17 mouse cellular contexts compared by ENCODE assay signal in the genomic region with DNA sequence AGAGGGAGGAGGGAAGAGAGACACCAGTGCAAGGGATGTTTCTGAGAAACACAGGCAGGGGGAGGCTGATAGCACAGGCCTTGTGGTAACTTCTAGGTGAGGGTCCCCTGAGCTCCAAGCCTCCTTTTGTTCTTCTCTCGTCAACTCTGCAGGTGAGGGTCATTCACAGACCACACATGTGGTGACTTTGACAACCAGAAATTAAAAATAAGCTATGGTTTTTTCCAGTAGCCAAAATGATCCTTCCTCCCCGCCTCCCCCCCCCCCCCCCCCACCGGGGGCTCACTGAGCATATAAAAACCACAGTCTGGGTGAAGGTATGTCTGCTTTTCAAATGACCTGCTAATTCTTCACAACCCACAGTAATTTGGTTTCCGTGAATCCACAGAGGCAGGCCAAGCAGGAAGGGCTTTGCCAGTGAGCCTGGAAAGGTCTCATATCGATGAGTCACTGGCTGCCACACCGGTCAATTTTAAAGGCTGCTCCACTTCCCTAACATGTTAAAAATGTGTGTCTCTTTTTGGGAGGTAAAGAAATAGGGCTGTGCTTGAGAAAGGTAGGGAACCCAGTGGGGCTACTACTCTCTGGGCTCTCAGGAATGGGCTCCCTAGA. TPM values are rescaled to one million over a fixed set of nuclear protein-coding genes. Genes with fewer than 3 reads are reported as not detected.
"Had no signal": no experiment of that assay in that cellular context is flagged by ENCODE, and none has a peak within 500 bp of the region (broad histone marks: within the 10 kb centered on the region; RNA-seq: fewer than 3 reads in every experiment).

No protein-coding gene starts in this region.

- H3K4me3 ChIP-seq: limb, embryonic 12.5 days; liver, embryonic 13.5 days; lung, embryonic 15.5 days; midbrain, embryonic 13.5 days; myocyte; neural tube, embryonic 15.5 days; stomach, embryonic 15.5 days had no signal

- H3K36me3 ChIP-seq: limb, embryonic 12.5 days; liver, embryonic 13.5 days; lung, embryonic 15.5 days; midbrain, embryonic 13.5 days; neural tube, embryonic 15.5 days; stomach, embryonic 15.5 days had no signal

- DNase-seq: kidney, adult 11 months; kidney, adult 9 months; kidney, postnatal 4 days; liver; liver, embryonic 13.5 days; liver, postnatal 0 days; lung, postnatal 36 days; right cerebral cortex, adult 18-20 months; right cerebral cortex, postnatal 25 days had no signal

- H3K27ac ChIP-seq: kidney, postnatal 0 days; limb, embryonic 12.5 days; liver, embryonic 13.5 days; lung, embryonic 15.5 days; midbrain, embryonic 13.5 days; neural tube, embryonic 15.5 days; stomach, embryonic 15.5 days had no signal

RNA-seq across cellular contexts. Expression of a gene that starts 15.0 kb away (rescaled TPM):
- total RNA-seq: megakaryocyte progenitor cell, adult 5-6 weeks had no signal
- polyA plus RNA-seq: myocyte had no signal

RNA-seq across cellular contexts. Expression of a gene that starts 48.9 kb away (rescaled TPM):
- total RNA-seq: megakaryocyte progenitor cell, adult 5-6 weeks had no signal
